Mouse (Mus musculus): Measurements from ENCODE around the gene Secisbp2.

DNA sequence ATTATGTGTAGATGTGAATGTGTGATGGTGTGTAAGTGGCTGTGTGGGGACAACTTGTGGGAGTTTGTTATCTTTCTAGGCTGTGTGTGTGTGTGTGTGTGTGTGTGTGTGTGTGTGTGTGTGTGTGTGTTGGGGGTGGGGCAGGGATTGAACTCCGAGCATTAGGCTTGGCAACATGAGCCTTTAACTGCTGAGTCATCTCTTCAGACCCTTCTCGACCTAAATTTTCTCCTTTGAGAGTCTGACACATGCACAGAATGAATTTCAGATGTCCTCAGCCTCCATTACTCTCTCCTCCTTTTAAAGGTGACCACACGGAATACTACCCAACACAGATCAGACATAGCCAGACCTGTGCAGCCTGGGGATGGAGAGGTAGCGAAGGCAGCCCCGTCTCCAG lies 71.6 kb downstream of the Secisbp2 start:
- TF ChIP-seq ZMIZ1 (IDR thresholded peaks at IDR 0.05; ENCODE audit: low read depth, low read length) (no peak), SMC3 (IDR thresholded peaks at IDR 0.05; ENCODE audit: low read depth, low read length) (no peak), CTCF (conservative IDR thresholded peaks at IDR 0.05 in 1 of 2, IDR thresholded peaks at IDR 0.05 in 1 of 2; ENCODE audit: low read depth in 2 of 2, low read length in 2 of 2) (no peak), ZC3H11A (IDR thresholded peaks at IDR 0.05; ENCODE audit: low read depth, low read length) (no peak), POLR2AphosphoS2 (IDR thresholded peaks at IDR 0.05; ENCODE audit: low read depth, low read length) (no peak), EP300 (IDR thresholded peaks at IDR 0.05; ENCODE audit: low read length) (no peak), JUND (conservative IDR thresholded peaks at IDR 0.05; ENCODE audit: low read depth, low read length) (no peak), USF1 (IDR thresholded peaks at IDR 0.05; ENCODE audit: low read depth, low read length) (no peak), POLR2A (IDR thresholded peaks at IDR 0.05; ENCODE audit: low read depth, low read length) (no peak)

Measured in CH12.LX (cell line).